Mouse (Mus musculus): ENCODE measurements around the gene Rimbp2. TPM values are rescaled to one million over a fixed set of nuclear protein-coding genes. Genes with fewer than 3 reads are reported as not detected.

The Rimbp2 gene
- total RNA-seq, 1 experiment, result 1.2 TPM

DNA sequence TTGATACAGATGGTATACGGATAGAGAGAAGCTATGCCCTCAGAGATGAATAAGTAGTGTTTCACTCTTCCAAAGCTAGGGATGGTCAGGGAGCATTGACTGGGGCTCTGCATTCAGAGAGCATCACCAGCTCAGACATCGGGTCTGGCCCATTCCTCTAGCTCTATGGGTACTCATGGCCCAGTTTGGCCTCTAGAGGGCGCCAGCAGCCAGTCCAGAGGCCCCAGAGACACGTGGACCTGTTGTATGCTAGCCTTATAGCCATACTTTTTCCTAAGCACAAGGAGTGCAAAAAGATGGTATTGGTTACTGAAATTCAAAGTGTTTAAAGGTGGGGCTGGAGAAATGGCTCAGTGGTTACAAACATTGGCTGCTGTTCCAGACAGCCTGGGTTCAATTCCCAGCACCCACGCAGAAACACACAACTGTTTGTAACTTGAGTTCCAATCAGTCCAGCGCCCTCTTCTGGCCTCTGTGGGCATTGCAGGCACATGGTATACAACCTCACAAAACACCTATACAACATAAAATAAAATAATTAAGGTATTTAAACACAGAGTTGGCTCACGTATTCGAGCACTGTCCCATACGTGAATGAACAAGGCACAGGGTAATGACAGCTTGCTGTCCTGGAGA, 144.6 kb downstream of the Rimbp2 start:
- peaks cover 0 to 9% of the 10 kb centered on the region in 2 experiments; a peak in 2 of 4 replicates for H3K4me1 ChIP-seq (ENCODE audit: control insufficient read depth in 2 of 2, insufficient read depth in 2 of 2, low read length in 2 of 2, poor library complexity in 1 of 2)
- in situ Hi-C loops (cut with MboI; ENCODE audit: low sequenced_read_pairs in 2 of 2, unreplicated experiment in 2 of 2), result no loop called here
- H3K4me3 ChIP-seq (ENCODE audit: insufficient read depth in 1 of 2, low read depth in 1 of 2, low read length in 2 of 2, poor library complexity in 1 of 2, severe bottlenecking in 1 of 2), result no peak overlapping the region
- H3K9me3 ChIP-seq (ENCODE audit: control insufficient read depth, insufficient read depth, low read depth, low read length), result no peaks in the 10 kb centered on the region
- H3K36me3 ChIP-seq (ENCODE audit: control insufficient read depth, insufficient read depth, low read length, poor library complexity, severe bottlenecking), result no peaks in the 10 kb centered on the region
- TF ChIP-seq ZNF384 (IDR thresholded peaks at IDR 0.05; ENCODE audit: low read depth, low read length), result no peak
- peak; percentile 34; the same call in 1 of the 2 replicates for TF ChIP-seq ZC3H11A (IDR thresholded peaks at IDR 0.05; ENCODE audit: borderline replicate concordance, low read depth, low read length)
- no peak overlapping the region for H3K9ac ChIP-seq (ENCODE audit: insufficient read depth, low read depth, low read length, poor library complexity, severe bottlenecking)
- DNase-seq (ENCODE audit: low read depth, low spot score), result peak; percentile 65
- no peak overlapping the region for H3K27ac ChIP-seq (ENCODE audit: insufficient read depth, low read depth, low read length, poor library complexity, severe bottlenecking)

DNA sequence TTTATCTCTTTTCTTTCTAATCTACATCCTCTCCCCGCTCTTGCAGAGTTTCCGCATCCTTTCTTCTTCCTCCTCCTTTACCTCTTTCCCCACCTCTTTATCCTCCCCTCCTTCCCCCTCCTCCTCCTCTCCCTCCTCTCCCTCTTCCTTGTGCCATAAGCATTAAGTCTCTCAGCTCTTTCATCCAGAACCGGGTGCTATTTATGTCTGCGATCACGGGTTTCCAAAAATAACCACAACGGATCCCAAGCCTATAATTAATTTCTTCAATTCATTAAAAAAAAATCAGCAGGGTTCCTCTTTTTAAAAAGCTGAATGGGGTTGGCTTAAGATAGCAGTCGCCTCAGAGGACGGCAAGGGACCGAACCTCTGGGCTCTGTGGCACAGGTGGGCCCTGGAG, 145.9 kb downstream of the Rimbp2 start:
- Histone ChIP-seq H3K27ac (ENCODE audit: insufficient read depth, low read depth, low read length, poor library complexity, severe bottlenecking) (no peak overlapping the region), H3K9me3 (ENCODE audit: control insufficient read depth, insufficient read depth, low read depth, low read length) (no peaks in the 10 kb centered on the region), H3K36me3 (ENCODE audit: control insufficient read depth, insufficient read depth, low read length, poor library complexity, severe bottlenecking) (no peaks in the 10 kb centered on the region), H3K9ac (ENCODE audit: insufficient read depth, low read depth, low read length, poor library complexity, severe bottlenecking) (no peak overlapping the region), H3K4me1 (ENCODE audit: control insufficient read depth in 2 of 2, insufficient read depth in 2 of 2, low read length in 2 of 2, poor library complexity in 1 of 2) (peaks cover 0 to 8% of the 10 kb centered on the region in 2 experiments; a peak in 2 of 4 replicates), H3K4me3 (ENCODE audit: insufficient read depth in 1 of 2, low read depth in 1 of 2, low read length in 2 of 2, poor library complexity in 1 of 2, severe bottlenecking in 1 of 2) (no peak overlapping the region)
- DNase-seq (ENCODE audit: low read depth, low spot score), result no peak
- no peak for TF ChIP-seq CHD2 (IDR thresholded peaks at IDR 0.05; ENCODE audit: low read depth, low read length)
- no peak for TF ChIP-seq ZC3H11A (IDR thresholded peaks at IDR 0.05; ENCODE audit: borderline replicate concordance, low read depth, low read length)
- no peak for TF ChIP-seq MAFK (IDR thresholded peaks at IDR 0.05; ENCODE audit: insufficient read depth, low read depth, low read length)
- TF ChIP-seq HCFC1 (IDR thresholded peaks at IDR 0.05; ENCODE audit: borderline replicate concordance, insufficient read depth, low read length), result no peak
- TF ChIP-seq ZNF384 (IDR thresholded peaks at IDR 0.05; ENCODE audit: low read depth, low read length), result no peak
- in situ Hi-C loops (cut with MboI; ENCODE audit: low sequenced_read_pairs in 2 of 2, unreplicated experiment in 2 of 2), result no loop called here

- Histone ChIP-seq H3K4me3 (ENCODE audit: insufficient read depth in 1 of 2, low read depth in 1 of 2, low read length in 2 of 2, poor library complexity in 1 of 2, severe bottlenecking in 1 of 2) (no peak overlapping the region), H3K4me1 (ENCODE audit: control insufficient read depth in 2 of 2, insufficient read depth in 2 of 2, low read length in 2 of 2, poor library complexity in 1 of 2) (peaks cover 0 to 8% of the 10 kb centered on the region in 2 experiments; a peak in 2 of 4 replicates), H3K9me3 (ENCODE audit: control insufficient read depth, insufficient read depth, low read depth, low read length) (no peaks in the 10 kb centered on the region), H3K36me3 (ENCODE audit: control insufficient read depth, insufficient read depth, low read length, poor library complexity, severe bottlenecking) (no peaks in the 10 kb centered on the region), H3K27ac (ENCODE audit: insufficient read depth, low read depth, low read length, poor library complexity, severe bottlenecking) (no peak overlapping the region), H3K9ac (ENCODE audit: insufficient read depth, low read depth, low read length, poor library complexity, severe bottlenecking) (no peak overlapping the region)
- TF ChIP-seq HCFC1 (IDR thresholded peaks at IDR 0.05; ENCODE audit: borderline replicate concordance, insufficient read depth, low read length) (no peak), MAFK (IDR thresholded peaks at IDR 0.05; ENCODE audit: insufficient read depth, low read depth, low read length) (no peak), ZC3H11A (IDR thresholded peaks at IDR 0.05; ENCODE audit: borderline replicate concordance, low read depth, low read length) (no peak), CHD2 (IDR thresholded peaks at IDR 0.05; ENCODE audit: low read depth, low read length) (no peak), ZNF384 (IDR thresholded peaks at IDR 0.05; ENCODE audit: low read depth, low read length) (no peak)
- in situ Hi-C loops (cut with MboI; ENCODE audit: low sequenced_read_pairs in 2 of 2, unreplicated experiment in 2 of 2), result no loop called here
- DNase-seq (ENCODE audit: low read depth, low spot score), result no peak
Observed at GRCm38 (mm10) chr5:128806296-128806998, 146.8 kb downstream of the Rimbp2 start.

- in situ Hi-C loops (cut with MboI; ENCODE audit: low sequenced_read_pairs in 2 of 2, unreplicated experiment in 2 of 2), result no loop called here
Observed at GRCm38 (mm10) chr5:128805092-128805491, 148.2 kb downstream of the Rimbp2 start.

More at GRCm38 (mm10) chr5:128805092-128805491, 148.2 kb downstream of the Rimbp2 start:
- no peaks in the 10 kb centered on the region for H3K9me3 ChIP-seq (ENCODE audit: control insufficient read depth, insufficient read depth, low read depth, low read length)
- peaks cover 0 to 8% of the 10 kb centered on the region in 2 experiments; a peak in 2 of 4 replicates for H3K4me1 ChIP-seq (ENCODE audit: control insufficient read depth in 2 of 2, insufficient read depth in 2 of 2, low read length in 2 of 2, poor library complexity in 1 of 2)
- H3K9ac ChIP-seq (ENCODE audit: insufficient read depth, low read depth, low read length, poor library complexity, severe bottlenecking), result no peak overlapping the region
- TF ChIP-seq ZNF384 (IDR thresholded peaks at IDR 0.05; ENCODE audit: low read depth, low read length), result no peak
- TF ChIP-seq CHD2 (IDR thresholded peaks at IDR 0.05; ENCODE audit: low read depth, low read length), result no peak
- no peak for TF ChIP-seq HCFC1 (IDR thresholded peaks at IDR 0.05; ENCODE audit: borderline replicate concordance, insufficient read depth, low read length)
- no peak for TF ChIP-seq ZC3H11A (IDR thresholded peaks at IDR 0.05; ENCODE audit: borderline replicate concordance, low read depth, low read length)
- no peak for TF ChIP-seq MAFK (IDR thresholded peaks at IDR 0.05; ENCODE audit: insufficient read depth, low read depth, low read length)
- H3K27ac ChIP-seq (ENCODE audit: insufficient read depth, low read depth, low read length, poor library complexity, severe bottlenecking), result no peak overlapping the region
- no peak for DNase-seq (ENCODE audit: low read depth, low spot score)
- no peaks in the 10 kb centered on the region for H3K36me3 ChIP-seq (ENCODE audit: control insufficient read depth, insufficient read depth, low read length, poor library complexity, severe bottlenecking)
- H3K4me3 ChIP-seq (ENCODE audit: insufficient read depth in 1 of 2, low read depth in 1 of 2, low read length in 2 of 2, poor library complexity in 1 of 2, severe bottlenecking in 1 of 2), result no peak overlapping the region

Measured in ES-E14 (cell line).